Mouse (Mus musculus) cerebellum, adult 2 months (tissue): ENCODE data around the gene Fmod.

Source experiments
- CTCF ChIP-seq: fragments of 200-500 bp; IDR thresholded peaks from 2 replicates; pipeline ENCODE4 v1.5.1; 2011; ENCODE audit warnings: low read depth, mild to moderate bottlenecking, control low read depth, low read length, moderate library complexity, borderline replicate concordance; ENCODE audit not compliant: insufficient read depth
- POLR2A ChIP-seq: fragments of 200-500 bp; IDR thresholded peaks from 2 replicates; pipeline ENCODE4 v1.6.1; 2011; ENCODE audit warnings: low read length, control low read depth, borderline replicate concordance; ENCODE audit not compliant: insufficient read depth

DNA sequence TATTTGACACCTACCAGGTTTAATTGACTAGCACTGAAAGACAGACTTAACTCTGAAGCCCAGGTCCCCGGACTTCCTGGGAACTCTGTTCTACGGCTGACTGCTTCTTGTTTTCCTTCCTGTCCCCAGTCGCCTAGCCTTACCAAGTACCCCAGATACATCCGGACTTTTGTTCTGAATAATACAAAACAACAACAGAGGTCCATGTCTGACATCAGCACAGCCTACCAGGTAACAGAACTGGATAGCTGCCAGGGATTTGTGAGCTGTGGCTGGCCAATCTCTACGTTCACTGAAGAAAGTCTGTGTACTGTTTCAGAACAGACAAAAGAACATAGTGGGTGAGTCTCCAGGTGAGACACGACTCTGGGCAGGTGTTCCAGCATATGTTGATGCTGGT, 21.8 kb downstream of the Fmod start:
- TF ChIP-seq CTCF (no peak), POLR2A (no peak)
